Mouse (Mus musculus): ENCODE measurements at regions not wholly inside any gene's neighbourhood (a gene's known extent, or its start where the extent isn't known, plus 50 kb on each side); places are given as distances from the start of the nearest gene placed in this dataset.

GRCm38 (mm10) chr12:107656846-107657245, 168.4 kb downstream of the 3110018I06Rik start:
- no peak for DNase-seq (ENCODE audit: extremely low read depth, insufficient read length, low spot score)

GRCm38 (mm10) chr12:107658241-107658640, 169.8 kb downstream of the 3110018I06Rik start:
- DNase-seq (ENCODE audit: extremely low read depth, insufficient read length, low spot score): no peak

GRCm38 (mm10) chr12:107658821-107659220, 170.4 kb downstream of the 3110018I06Rik start:
- DNase-seq (ENCODE audit: extremely low read depth, insufficient read length, low spot score): no peak

- DNase-seq (ENCODE audit: extremely low read depth, insufficient read length, low spot score): no peak
Measured at GRCm38 (mm10) chr12:107662624-107663023, 174.2 kb downstream of the 3110018I06Rik start.

GRCm38 (mm10) chr12:107667836-107668235, 179.4 kb downstream of the 3110018I06Rik start:
- no peak for DNase-seq (ENCODE audit: extremely low read depth, insufficient read length, low spot score)

- no peak for DNase-seq (ENCODE audit: extremely low read depth, insufficient read length, low spot score)
Measured at GRCm38 (mm10) chr12:107669046-107669445, 180.6 kb downstream of the 3110018I06Rik start.

- DNase-seq (ENCODE audit: extremely low read depth, insufficient read length, low spot score): no peak
Measured at GRCm38 (mm10) chr12:107669450-107669849, 181.0 kb downstream of the 3110018I06Rik start.

- no peak for DNase-seq (ENCODE audit: extremely low read depth, insufficient read length, low spot score)
Measured at GRCm38 (mm10) chr12:107669910-107670309, 181.5 kb downstream of the 3110018I06Rik start.

GRCm38 (mm10) chr12:107677076-107677475, 188.6 kb downstream of the 3110018I06Rik start:
- no peak for DNase-seq (ENCODE audit: extremely low read depth, insufficient read length, low spot score)

GRCm38 (mm10) chr12:107687447-107687846, 199.0 kb downstream of the 3110018I06Rik start:
- no peak for DNase-seq (ENCODE audit: extremely low read depth, insufficient read length, low spot score)

GRCm38 (mm10) chr12:107689418-107689817, 201.0 kb downstream of the 3110018I06Rik start:
- no peak for DNase-seq (ENCODE audit: extremely low read depth, insufficient read length, low spot score)

- no peak for DNase-seq (ENCODE audit: extremely low read depth, insufficient read length, low spot score)
Measured at GRCm38 (mm10) chr12:107690061-107690460, 201.6 kb downstream of the 3110018I06Rik start.

GRCm38 (mm10) chr12:107693693-107694092, 205.3 kb downstream of the 3110018I06Rik start:
- DNase-seq (ENCODE audit: extremely low read depth, insufficient read length, low spot score): no peak

- no peak for DNase-seq (ENCODE audit: extremely low read depth, insufficient read length, low spot score)
Measured at GRCm38 (mm10) chr12:107695014-107695413, 206.6 kb downstream of the 3110018I06Rik start.

GRCm38 (mm10) chr12:107695438-107696267, 207.2 kb downstream of the 3110018I06Rik start:
- DNase-seq (ENCODE audit: extremely low read depth, insufficient read length, low spot score): no peak

- DNase-seq (ENCODE audit: extremely low read depth, insufficient read length, low spot score): no peak
Measured at GRCm38 (mm10) chr12:107700317-107700716, 211.9 kb downstream of the 3110018I06Rik start.

GRCm38 (mm10) chr12:107700868-107701597, 212.6 kb downstream of the 3110018I06Rik start:
- DNase-seq (ENCODE audit: extremely low read depth, insufficient read length, low spot score): no peak

GRCm38 (mm10) chr12:107708812-107709211, 220.4 kb downstream of the 3110018I06Rik start:
- DNase-seq (ENCODE audit: extremely low read depth, insufficient read length, low spot score): no peak

GRCm38 (mm10) chr12:107711017-107711416, 222.6 kb downstream of the 3110018I06Rik start:
- DNase-seq (ENCODE audit: extremely low read depth, insufficient read length, low spot score): no peak

- no peak for DNase-seq (ENCODE audit: extremely low read depth, insufficient read length, low spot score)
Measured at GRCm38 (mm10) chr12:107711675-107712074, 223.2 kb downstream of the 3110018I06Rik start.

GRCm38 (mm10) chr12:107713191-107713590, 224.8 kb downstream of the 3110018I06Rik start:
- no peak for DNase-seq (ENCODE audit: extremely low read depth, insufficient read length, low spot score)

GRCm38 (mm10) chr12:107714846-107715245, 226.4 kb downstream of the 3110018I06Rik start:
- DNase-seq (ENCODE audit: extremely low read depth, insufficient read length, low spot score): no peak

Measured in 3134 (cell line).